In genomic region chr6:30542277-30542676, GRCm38 (mm10) we compare ENCODE assay signal across 28 mouse cellular contexts. TPM values are rescaled to one million over a fixed set of nuclear protein-coding genes. Genes with fewer than 3 reads are reported as not detected.
DNase-seq lines count a peak whose midpoint lies in the region; ATAC-seq and TF ChIP-seq lines count a peak whose summit lies in the region.
"Had no signal": no experiment of that assay in that cellular context is flagged by ENCODE, and none has a peak within 500 bp of the region (broad histone marks: within the 10 kb centered on the region; RNA-seq: fewer than 3 reads in every experiment).

No protein-coding gene starts in this region.

- H3K27me3 ChIP-seq in heart, embryonic 14.5 days (ENCODE audit: control insufficient read depth, insufficient read depth, low read length), result no peaks in the 10 kb centered on the region
- no peaks in the 10 kb centered on the region for H3K27me3 ChIP-seq in stomach, embryonic 15.5 days (replicated peaks)
- H3K27me3 ChIP-seq in stomach, postnatal 0 days (ENCODE audit: control insufficient read depth, insufficient read depth, low read length), result no peaks in the 10 kb centered on the region
- H3K27me3 ChIP-seq in limb, embryonic 10.5 days (ENCODE audit: low read depth, poor library complexity, severe bottlenecking), result no peaks in the 10 kb centered on the region
- H3K27me3 ChIP-seq: neural tube, embryonic 13.5 days had no signal

- no peak for TF ChIP-seq CTCF in stomach, postnatal 0 days (IDR thresholded peaks at IDR 0.05; ENCODE audit: low read depth)

- H3K9ac ChIP-seq in heart, embryonic 14.5 days (ENCODE audit: low read length), result 0 out of 2 replicates have a peak overlapping the region, but pooled peaks have one; percentile 21
- H3K9ac ChIP-seq in stomach, embryonic 15.5 days, result no peak overlapping the region
- H3K9ac ChIP-seq in stomach, postnatal 0 days (ENCODE audit: low read length), result no peak overlapping the region
- H3K9ac ChIP-seq: forebrain, postnatal 0 days; neural tube, embryonic 13.5 days had no signal

- no peak overlapping the region for H3K4me2 ChIP-seq in heart, embryonic 14.5 days (ENCODE audit: low read length)
- H3K4me2 ChIP-seq in stomach, embryonic 15.5 days, result no peak overlapping the region
- no peak overlapping the region for H3K4me2 ChIP-seq in stomach, postnatal 0 days (replicated peaks; ENCODE audit: low read depth)
- H3K4me2 ChIP-seq: neural tube, embryonic 13.5 days had no signal

- ATAC-seq in heart, embryonic 14.5 days (ENCODE audit: insufficient number of reproducible peaks, insufficient read depth, low FRiP score, low read depth), result no peak
- no peak for ATAC-seq in stomach, embryonic 15.5 days (ENCODE audit: insufficient read depth, low FRiP score, low read depth)
- ATAC-seq in stomach, postnatal 0 days (ENCODE audit: low FRiP score, low TSS enrichment), result no peak
- ATAC-seq in frontal cortex, adult (ENCODE audit: low TSS enrichment), result no peak
- ATAC-seq: forebrain, postnatal 0 days; midbrain, embryonic 16.5 days had no signal

- peak overlapping the region; percentile 15 to 67 for H3K27ac ChIP-seq in heart, embryonic 14.5 days (replicated peaks in 1 of 2; ENCODE audit: control insufficient read depth in 1 of 2, insufficient read depth in 1 of 2, low read depth in 2 of 2, low read length in 2 of 2)
- H3K27ac ChIP-seq in stomach, embryonic 15.5 days, result no peak overlapping the region
- no peak overlapping the region for H3K27ac ChIP-seq in stomach, postnatal 0 days (replicated peaks)
- H3K27ac ChIP-seq in limb, embryonic 10.5 days, result peak overlapping the region; percentile 96
- H3K27ac ChIP-seq: neural tube, embryonic 13.5 days had no signal

- H3K4me3 ChIP-seq in heart, embryonic 14.5 days (ENCODE audit: control insufficient read depth in 1 of 2, insufficient read depth in 1 of 2, low read depth in 1 of 2, low read length in 2 of 2), result no peak overlapping the region
- peak overlapping the region; percentile 3; the same call in 1 of the 2 replicates for H3K4me3 ChIP-seq in stomach, embryonic 15.5 days (replicated peaks)
- H3K4me3 ChIP-seq in stomach, postnatal 0 days (ENCODE audit: low read depth, low read length), result no peak overlapping the region
- H3K4me3 ChIP-seq in limb, embryonic 10.5 days, result peak overlapping the region; percentile 47; the same call in 1 of the 2 replicates
- H3K4me3 ChIP-seq: myocyte; neural tube, embryonic 13.5 days had no signal

- no peak for DNase-seq in heart, adult 9 months (ENCODE audit: low spot score in 2 of 2)
- no peak for DNase-seq in stomach, postnatal 0 days (ENCODE audit: low spot score)
- DNase-seq in limb, embryonic 10.5 days (ENCODE audit: low spot score), result no peak
- no peak for DNase-seq in layer of hippocampus, adult 18-20 months (ENCODE audit: low spot score in 2 of 2)
- DNase-seq: adrenal gland, adult 8-10 months; cerebellum, adult 11-12 months; cerebellum, postnatal 10 days; forebrain, postnatal 0 days; gastrocnemius, postnatal 25 days; heart, adult 18-20 months; kidney, adult 11 months; kidney, postnatal 10 days; lung, postnatal 4 days; retina, postnatal 1 day; right cerebral cortex, postnatal 25 days; spleen, adult 18-20 months had no signal

- H3K9me3 ChIP-seq in heart, embryonic 14.5 days (ENCODE audit: control insufficient read depth, low read length), result no peaks in the 10 kb centered on the region
- H3K9me3 ChIP-seq in stomach, embryonic 15.5 days, result no peaks in the 10 kb centered on the region
- no peaks in the 10 kb centered on the region for H3K9me3 ChIP-seq in stomach, postnatal 0 days (ENCODE audit: control insufficient read depth, low read length)
- H3K9me3 ChIP-seq in limb, embryonic 10.5 days (replicated peaks), result no peaks in the 10 kb centered on the region
- H3K9me3 ChIP-seq: neural tube, embryonic 13.5 days had no signal

- H3K36me3 ChIP-seq in heart, embryonic 14.5 days (ENCODE audit: control insufficient read depth, insufficient read depth, low read length), result no peaks in the 10 kb centered on the region
- H3K36me3 ChIP-seq in stomach, embryonic 15.5 days, result no peaks in the 10 kb centered on the region
- no peaks in the 10 kb centered on the region for H3K36me3 ChIP-seq in stomach, postnatal 0 days (ENCODE audit: control insufficient read depth, insufficient read depth, low read length)
- no peaks in the 10 kb centered on the region for H3K36me3 ChIP-seq in limb, embryonic 10.5 days
- H3K36me3 ChIP-seq: neural tube, embryonic 13.5 days had no signal

- peaks cover 28 to 57% of the 10 kb centered on the region in 2 experiments for H3K4me1 ChIP-seq in heart, embryonic 14.5 days (ENCODE audit: control insufficient read depth in 2 of 2, insufficient read depth in 2 of 2, low read length in 2 of 2)
- peaks cover 14% of the 10 kb centered on the region for H3K4me1 ChIP-seq in stomach, embryonic 15.5 days
- H3K4me1 ChIP-seq in stomach, postnatal 0 days (replicated peaks; ENCODE audit: control insufficient read depth, insufficient read depth), result no peaks in the 10 kb centered on the region
- peaks cover 92% of the 10 kb centered on the region for H3K4me1 ChIP-seq in limb, embryonic 10.5 days

- WGBS in heart, embryonic 14.5 days, result 17% methylated on average over 6 of the region's 6 CpGs
- 56% methylated on average over 6 of the region's 6 CpGs for WGBS in stomach, embryonic 15.5 days
- WGBS in stomach, postnatal 0 days, result 66% methylated on average over 6 of the region's 6 CpGs
- WGBS in limb, embryonic 10.5 days, result 22% methylated on average over 6 of the region's 6 CpGs

- no peak for TF ChIP-seq EP300 in stomach, postnatal 0 days (optimal IDR thresholded peaks at IDR 0.05)

RNA-seq across cellular contexts. Expression of gene Cpa2, which starts 0.9 kb away (rescaled TPM):
- polyA plus RNA-seq in heart, embryonic 14.5 days (2014; fragmentation: Nextera tagmentation; extraction: Ambion mirVana), result 2.2 and 4.8 TPM in 2 replicates
- 765 and 1,219 TPM in 2 replicates for polyA plus RNA-seq in stomach, embryonic 15.5 days (2015; fragmentation: Nextera tagmentation; extraction: Ambion mirVana)
- 1.7 and 2.6 TPM in 2 replicates for polyA plus RNA-seq in stomach, postnatal 0 days (2015; fragmentation: Nextera tagmentation; extraction: Ambion mirVana)
- 109 and 110 TPM in 2 replicates for polyA plus RNA-seq in limb, embryonic 10.5 days (2016; fragmentation: Nextera tagmentation; extraction: Ambion mirVana)
- under 1 TPM; 0.56 to 0.87 TPM for total RNA-seq in layer of hippocampus, adult 18-20 months (2021)
- total RNA-seq: gastrocnemius, postnatal 25 days; megakaryocyte-erythroid progenitor cell, adult 5-6 weeks had no signal
- polyA plus RNA-seq: C2C12; liver, adult 2 months; myocyte had no signal

RNA-seq across cellular contexts. Expression of gene Cpa4, which starts 25.9 kb away (rescaled TPM):
- 2.5 TPM in 2 replicates for polyA plus RNA-seq in heart, embryonic 14.5 days (2014; fragmentation: Nextera tagmentation; extraction: Ambion mirVana)
- polyA plus RNA-seq in stomach, embryonic 15.5 days (2015; fragmentation: Nextera tagmentation; extraction: Ambion mirVana), result 0.83 TPM in 2 replicates
- polyA plus RNA-seq in stomach, postnatal 0 days (2015; fragmentation: Nextera tagmentation; extraction: Ambion mirVana), result 32.7 and 33.7 TPM in 2 replicates
- 1.1 and 1.4 TPM in 2 replicates for polyA plus RNA-seq in limb, embryonic 10.5 days (2016; fragmentation: Nextera tagmentation; extraction: Ambion mirVana)
- not detected for total RNA-seq in layer of hippocampus, adult 18-20 months (2021)
- total RNA-seq: gastrocnemius, postnatal 25 days; heart, adult 18-20 months; liver, adult 2 months; megakaryocyte-erythroid progenitor cell, adult 5-6 weeks; MEL had no signal
- polyA plus RNA-seq: C2C12; liver, adult 2 months; thymus, postnatal 0 days had no signal

RNA-seq across cellular contexts. Expression of gene Ssmem1, which starts 32.6 kb away (rescaled TPM):
- not detected in 2 replicates for polyA plus RNA-seq in heart, embryonic 14.5 days (2014; fragmentation: Nextera tagmentation; extraction: Ambion mirVana)
- 0.09 TPM in 1 of 2 replicates, not detected in the other for polyA plus RNA-seq in stomach, embryonic 15.5 days (2015; fragmentation: Nextera tagmentation; extraction: Ambion mirVana)
- not detected in 2 replicates for polyA plus RNA-seq in stomach, postnatal 0 days (2015; fragmentation: Nextera tagmentation; extraction: Ambion mirVana)
- polyA plus RNA-seq in limb, embryonic 10.5 days (2016; fragmentation: Nextera tagmentation; extraction: Ambion mirVana), result 0.38 and 0.59 TPM in 2 replicates
- total RNA-seq in layer of hippocampus, adult 18-20 months (2021), result under 1 TPM; 0.54 to 0.63 TPM
- total RNA-seq: liver, adult 2 months; megakaryocyte-erythroid progenitor cell, adult 5-6 weeks had no signal
- polyA plus RNA-seq: forebrain, postnatal 0 days; liver, adult 2 months; neural tube, embryonic 13.5 days; stomach, embryonic 14.5 days had no signal

RNA-seq across cellular contexts. Expression of gene Tmem209, which starts 32.7 kb away (rescaled TPM):
- 25.4 and 26.3 TPM in 2 replicates for polyA plus RNA-seq in heart, embryonic 14.5 days (2014; fragmentation: Nextera tagmentation; extraction: Ambion mirVana)
- 28.5 and 33.7 TPM in 2 replicates for polyA plus RNA-seq in stomach, embryonic 15.5 days (2015; fragmentation: Nextera tagmentation; extraction: Ambion mirVana)
- 13.0 and 13.7 TPM in 2 replicates for polyA plus RNA-seq in stomach, postnatal 0 days (2015; fragmentation: Nextera tagmentation; extraction: Ambion mirVana)
- polyA plus RNA-seq in limb, embryonic 10.5 days (2016; fragmentation: Nextera tagmentation; extraction: Ambion mirVana), result 45.7 and 51.6 TPM in 2 replicates
- 10 to 100 TPM; 18.6 to 23.3 TPM for total RNA-seq in layer of hippocampus, adult 18-20 months (2021)

Comparison
In these comparisons a context has a peak if more than half of its experiments do, and no peak if none do; other contexts are left out.
1. H3K4me3 ChIP-seq: peak in stomach, embryonic 15.5 days (single experiment) and limb, embryonic 10.5 days (single experiment); none in heart, embryonic 14.5 days (0 of 2) and stomach, postnatal 0 days (single experiment).
2. RNA of gene Cpa2, which starts 0.9 kb away (polyA plus RNA-seq): 765 to 1,219 TPM in stomach, embryonic 15.5 days and 109 to 110 TPM in limb, embryonic 10.5 days; 2.2 to 4.8 TPM in heart, embryonic 14.5 days and 1.7 to 2.6 TPM in stomach, postnatal 0 days; every median in the first group is over 10 times any median in the second.
3. H3K27ac ChIP-seq: peak in heart, embryonic 14.5 days (2 of 2) and limb, embryonic 10.5 days (single experiment); none in stomach, embryonic 15.5 days (single experiment) and stomach, postnatal 0 days (single experiment).